Comparison of ENCODE assay signal across 7 mouse cellular contexts in genomic region chr6:58832591-58833018, GRCm38 (mm10). TPM values are rescaled to one million over a fixed set of nuclear protein-coding genes. Genes with fewer than 3 reads are reported as not detected.
DNase-seq lines count a peak whose midpoint lies in the region; ATAC-seq lines count a peak whose summit lies in the region.

No protein-coding gene starts in this region.

- no peaks in the 10 kb centered on the region for H3K9me3 ChIP-seq in hindbrain, embryonic 15.5 days

- peaks cover 25% of the 10 kb centered on the region for H3K4me1 ChIP-seq in hindbrain, embryonic 15.5 days (replicated peaks)

- H3K36me3 ChIP-seq in hindbrain, embryonic 15.5 days: no peaks in the 10 kb centered on the region
- H3K36me3 ChIP-seq in macrophage (ENCODE audit: inconsistent target): no peaks in the 10 kb centered on the region

- H3K9ac ChIP-seq in hindbrain, embryonic 15.5 days: peak overlapping the region; percentile 14; the same call in 1 of the 2 replicates

- H3K4me2 ChIP-seq in hindbrain, embryonic 15.5 days: peak overlapping the region; percentile 69

- no peaks in the 10 kb centered on the region for H3K27me3 ChIP-seq in hindbrain, embryonic 15.5 days

- WGBS in hindbrain, embryonic 15.5 days: 39% methylated on average over 7 of the region's 7 CpGs
- 8% methylated on average over 7 of the region's 7 CpGs for WGBS in macrophage (ENCODE audit: missing documents)

- H3K27ac ChIP-seq in hindbrain, embryonic 15.5 days (replicated peaks): no peak overlapping the region
- no peak overlapping the region for H3K27ac ChIP-seq in macrophage

- peaks cover 5% of the 10 kb centered on the region for H3K79me2 ChIP-seq in macrophage (ENCODE audit: inconsistent target)

- ATAC-seq in hindbrain, embryonic 15.5 days (ENCODE audit: low FRiP score, low read depth): no peak

- peak overlapping the region; percentile 89 for H3K4me3 ChIP-seq in hindbrain, embryonic 15.5 days
- peak overlapping the region; percentile 62 for H3K4me3 ChIP-seq in macrophage (ENCODE audit: inconsistent target)

- peak; percentile 46 for DNase-seq in thymus, postnatal 14 days
- no peak for DNase-seq in thymus, postnatal 10 days (ENCODE audit: low spot score in 2 of 2)
- DNase-seq in embryo, embryonic 11 days: peak; percentile 21
- DNase-seq in thymus, postnatal 25 days: peak; percentile 17
- no peak for DNase-seq in adrenal gland, postnatal 4 days (ENCODE audit: low spot score in 2 of 2)

RNA-seq across cellular contexts. Expression of gene Herc3, which starts 1.3 kb away (rescaled TPM):
- 36.5 and 37.5 TPM in 2 replicates for polyA plus RNA-seq in hindbrain, embryonic 15.5 days (2015; fragmentation: Nextera tagmentation; extraction: Ambion mirVana)
- 10 to 100 TPM in 24 of 26 experiments, 1 to 10 TPM in 2; 4.4 to 70.0 (median 33.7) TPM for total RNA-seq in macrophage (2018; cell fraction: chromatin; rRNA removed)
- 1 to 10 TPM; 4.0 to 8.2 (median 5.8) TPM for total RNA-seq in macrophage (2018; cell fraction: cytosol; rRNA removed)
- 10 to 100 TPM in 21 of 26 experiments, 1 to 10 TPM in 5; 4.0 to 58.7 (median 16.6) TPM for total RNA-seq in macrophage (2018; cell fraction: nucleus; rRNA removed)
- polyA plus RNA-seq in macrophage (2018): 3.5 to 11.4 TPM (median 4.1 TPM) in 3 replicates
- 10 to 100 TPM; 40.3 to 47.4 TPM for total RNA-seq in adrenal gland, postnatal 4 days (2021)

Comparison
In these comparisons a context has a peak if more than half of its experiments do, and no peak if none do; other contexts are left out.
1. DNase-seq: peak in thymus, postnatal 14 days (single experiment), embryo, embryonic 11 days (single experiment) and thymus, postnatal 25 days (single experiment); none in thymus, postnatal 10 days (0 of 2) and adrenal gland, postnatal 4 days (0 of 2).